Mouse (Mus musculus) heart, embryonic 14.5 days (tissue): ENCODE measurements around the gene Plekha6. TPM values are rescaled to one million over a fixed set of nuclear protein-coding genes. Genes with fewer than 3 reads are reported as not detected.

Experiments used
- ATAC-seq: fragments of 200-750 bp; cut with Nextera tagmentation; 2 replicates; pipeline ENCODE4 v1.8.0; 2017; ENCODE audit warnings: low read depth, moderate TSS enrichment; ENCODE audit not compliant: insufficient number of reproducible peaks, insufficient read depth, low FRiP score
- H3K27ac ChIP-seq, 2 experiments: fragments of 200-500 bp in 1 of 2; fragments of 300-500 bp in 1 of 2; sonication (generic) in 1 of 2; replicated peaks in 1 of 2; 2 replicates each; pipeline ENCODE4 v1.5.1; 2012 to 2014; ENCODE audit warnings: low read depth in 2 of 2, low read length in 2 of 2, control low read depth in 1 of 2, mild to moderate bottlenecking in 1 of 2, mixed read lengths in 1 of 2; ENCODE audit not compliant: control insufficient read depth in 1 of 2, insufficient read depth in 1 of 2
- H3K27me3 ChIP-seq: fragments of 300-500 bp; sonication (generic); 2 replicates; pipeline ENCODE4 v1.6.1; 2014; ENCODE audit warnings: mild to moderate bottlenecking, low read length, control low read depth; ENCODE audit not compliant: control insufficient read depth, insufficient read depth
- H3K36me3 ChIP-seq: fragments of 300-500 bp; sonication (generic); 2 replicates; pipeline ENCODE4 v1.6.1; 2014; ENCODE audit warnings: mild to moderate bottlenecking, control low read depth, low read length, mixed read lengths; ENCODE audit not compliant: control insufficient read depth, insufficient read depth
- H3K4me1 ChIP-seq, 2 experiments: fragments of 200-500 bp in 1 of 2; fragments of 300-500 bp in 1 of 2; sonication (generic) in 1 of 2; 2 replicates each; pipeline ENCODE4 v1.6.1; 2012 to 2014; ENCODE audit warnings: low read length in 2 of 2, control low read depth in 1 of 2, mixed read lengths in 1 of 2; ENCODE audit not compliant: control insufficient read depth in 2 of 2, insufficient read depth in 2 of 2
- H3K4me2 ChIP-seq: fragments of 300-500 bp; sonication (generic); 2 replicates; pipeline ENCODE4 v1.6.1; 2014; ENCODE audit warnings: mild to moderate bottlenecking, low read length
- H3K4me3 ChIP-seq, 2 experiments: fragments of 200-500 bp in 1 of 2; fragments of 300-500 bp in 1 of 2; sonication (generic) in 1 of 2; 2 replicates each; pipeline ENCODE4 v1.5.1; 2012 to 2014; ENCODE audit warnings: low read length in 2 of 2, mild to moderate bottlenecking in 2 of 2, control low read depth in 1 of 2, low read depth in 1 of 2, moderate library complexity in 1 of 2; ENCODE audit not compliant: control insufficient read depth in 1 of 2, insufficient read depth in 1 of 2
- H3K9ac ChIP-seq: fragments of 300-500 bp; sonication (generic); 2 replicates; pipeline ENCODE4 v1.6.1; 2014; ENCODE audit warnings: mild to moderate bottlenecking, low read length
- H3K9me3 ChIP-seq: fragments of 300-500 bp; sonication (generic); 2 replicates; pipeline ENCODE4 v1.6.1; 2016; ENCODE audit warnings: low read length, control low read depth; ENCODE audit not compliant: control insufficient read depth
- WGBS: fragments of 180-500 bp; shearing (Covaris S2); extraction: QIAGEN DNeasy Blood & Tissue Kit; methylation state at CpG from one replicate; pipeline ENCODE4 v1.1.7; 2014; 5-methylcytosine and 5-hydroxymethylcytosine counted together
- polyA plus RNA-seq: library from polyadenylated mRNA; unstranded; fragments of >200 nt; fragmentation: Nextera tagmentation; extraction: Ambion mirVana; gene quantifications from 2 replicates; pipeline ENCODE4 v1.2.1, GENCODE M21; 2014

Plekha6 gene
- polyA plus RNA-seq, 1 experiment from 2014 or later = 12.4 TPM

GRCm38 (mm10) chr1:133311946-133312345 lies 147.9 kb downstream of the Plekha6 start:
- 10% methylated on average over 10 of the region's 10 CpGs for WGBS
- Histone ChIP-seq H3K27me3 (no peaks in the 10 kb centered on the region), H3K9ac (no peak overlapping the region), H3K36me3 (no peaks in the 10 kb centered on the region), H3K4me2 (0 out of 2 replicates have a peak overlapping the region, but pooled peaks have one; percentile 28), H3K4me1 (peaks cover 5 to 11% of the 10 kb centered on the region in 2 experiments), H3K27ac (no peak overlapping the region), H3K4me3 (no peak overlapping the region), H3K9me3 (no peaks in the 10 kb centered on the region)
- no peak for ATAC-seq

GRCm38 (mm10) chr1:133314364-133314763 lies 150.4 kb downstream of the Plekha6 start:
- Histone ChIP-seq H3K4me1 (peaks cover 5 to 7% of the 10 kb centered on the region in 2 experiments), H3K36me3 (no peaks in the 10 kb centered on the region), H3K4me2 (no peak overlapping the region), H3K9ac (no peak overlapping the region), H3K27ac (no peak overlapping the region), H3K27me3 (no peaks in the 10 kb centered on the region), H3K9me3 (no peaks in the 10 kb centered on the region), H3K4me3 (no peak overlapping the region)
- ATAC-seq = no peak
- whole genome bisulfite sequencing = 18% methylated on average over 8 of the region's 8 CpGs

DNA sequence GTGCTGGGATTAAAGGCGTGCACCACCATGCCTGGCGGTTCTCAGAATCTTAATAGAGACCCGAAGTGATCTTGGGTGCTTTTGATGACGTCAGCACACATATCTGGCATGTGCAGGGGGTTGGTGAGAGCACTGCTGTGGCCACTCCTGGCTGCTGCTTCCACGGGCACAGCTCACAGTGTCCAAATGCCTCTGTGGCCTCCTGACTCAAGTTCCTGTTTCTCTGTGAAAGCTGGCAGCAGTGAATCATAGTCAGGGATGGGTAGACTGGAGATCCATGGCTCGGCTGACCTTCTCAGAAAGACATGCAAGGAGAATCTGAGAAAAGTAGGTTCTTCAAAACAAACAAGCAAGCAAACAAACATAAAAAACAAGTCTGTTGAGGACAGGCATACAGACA lies 151.8 kb downstream of the Plekha6 start:
- H3K4me1 ChIP-seq = peaks cover 5 to 7% of the 10 kb centered on the region in 2 experiments
- H3K9ac ChIP-seq = no peak overlapping the region
- ATAC-seq = no peak
- 65% methylated on average over 6 of the region's 6 CpGs for WGBS
- H3K4me2 ChIP-seq = no peak overlapping the region
- no peak overlapping the region for H3K4me3 ChIP-seq
- no peaks in the 10 kb centered on the region for H3K27me3 ChIP-seq
- no peaks in the 10 kb centered on the region for H3K36me3 ChIP-seq
- H3K9me3 ChIP-seq = no peaks in the 10 kb centered on the region
- no peak overlapping the region for H3K27ac ChIP-seq

DNA sequence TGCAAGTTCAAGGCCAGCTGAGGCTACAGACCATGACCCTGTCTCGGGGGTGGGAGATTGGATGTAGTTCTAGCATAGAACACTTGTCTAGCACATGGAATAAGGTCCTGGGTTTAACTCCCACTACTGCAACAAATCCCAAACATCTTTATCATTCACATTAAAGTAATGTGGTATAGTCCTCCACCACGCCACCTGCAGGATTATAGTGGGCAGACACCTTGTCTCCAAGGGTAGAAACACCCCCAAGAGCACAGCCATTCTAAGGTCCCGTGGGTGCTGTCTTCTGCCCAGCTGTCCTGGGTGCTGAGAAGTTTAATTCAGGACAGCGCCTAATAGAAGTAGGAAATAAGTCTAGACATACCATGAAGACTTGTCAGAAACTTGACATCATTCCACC lies 152.6 kb downstream of the Plekha6 start:
- Histone ChIP-seq H3K27ac (no peak overlapping the region), H3K27me3 (no peaks in the 10 kb centered on the region), H3K4me2 (no peak overlapping the region), H3K9me3 (no peaks in the 10 kb centered on the region), H3K9ac (no peak overlapping the region), H3K36me3 (no peaks in the 10 kb centered on the region), H3K4me3 (no peak overlapping the region), H3K4me1 (peaks cover 5 to 6% of the 10 kb centered on the region in 2 experiments)
- 71% methylated on average over 4 of the region's 4 CpGs for WGBS
- ATAC-seq = no peak

DNA sequence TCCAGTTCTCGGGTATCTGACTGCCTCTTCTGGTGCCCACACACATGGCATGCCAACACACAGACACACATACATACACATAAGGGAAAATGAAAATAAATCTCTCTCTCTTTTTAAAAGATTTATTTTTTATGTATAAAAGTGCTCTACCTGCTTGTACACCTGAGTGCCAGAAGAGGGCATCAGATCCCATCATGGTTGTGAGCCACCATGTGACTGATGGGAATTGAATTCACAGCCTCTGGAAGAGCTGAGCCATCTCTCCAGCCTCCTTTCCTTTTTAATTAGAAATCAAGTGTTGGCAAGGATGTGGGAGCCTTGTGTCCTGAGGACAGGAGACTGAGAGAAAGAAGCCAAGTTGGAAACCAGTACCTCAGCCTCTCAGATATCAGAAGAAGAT lies 153.1 kb downstream of the Plekha6 start:
- Histone ChIP-seq H3K27ac (no peak overlapping the region), H3K4me2 (no peak overlapping the region), H3K4me1 (peaks cover under 1 to 2% of the 10 kb centered on the region in 2 experiments), H3K27me3 (no peaks in the 10 kb centered on the region), H3K4me3 (no peak overlapping the region), H3K9ac (no peak overlapping the region), H3K9me3 (no peaks in the 10 kb centered on the region), H3K36me3 (no peaks in the 10 kb centered on the region)
- no peak for ATAC-seq
- WGBS = 76% methylated on average over 1 of the region's 1 CpGs

DNA sequence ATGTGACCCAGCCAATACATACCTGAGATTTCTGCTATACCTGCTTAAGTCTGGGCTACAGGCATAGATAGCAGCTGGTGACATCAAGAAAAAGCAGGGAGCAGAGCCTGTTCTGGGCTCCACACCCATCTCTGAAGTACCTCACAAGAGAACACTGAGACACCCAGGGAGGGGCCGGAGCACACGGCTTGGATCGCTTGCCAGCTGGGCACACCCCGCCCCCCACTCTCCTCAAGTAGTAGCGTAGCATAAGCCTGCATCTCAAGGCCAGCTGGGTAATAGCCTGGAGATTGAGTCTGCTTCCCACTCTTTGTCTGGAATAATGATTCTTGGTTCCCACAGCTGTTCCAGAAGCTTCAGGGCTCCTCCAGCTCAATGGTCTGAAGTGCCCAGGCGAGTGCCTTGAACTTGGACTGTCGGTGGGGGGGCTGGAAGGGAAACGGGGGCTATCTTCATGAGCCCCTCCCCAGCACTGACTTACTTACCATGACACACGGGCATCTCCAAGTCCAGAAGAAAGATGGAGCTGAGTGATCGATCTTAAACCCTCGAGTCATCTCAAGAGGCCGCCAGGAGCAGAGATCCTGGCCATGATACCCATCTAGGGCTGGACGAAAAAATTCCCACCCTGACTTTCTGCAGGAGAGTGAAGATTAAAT lies 157.4 kb downstream of the Plekha6 start, which contains the start of gene Kiss1:
Gene Kiss1, plus strand, starts transcription at position 609 of the 659 bp plus-strand sequence.
- no peaks in the 10 kb centered on the region for H3K36me3 ChIP-seq
- H3K4me3 ChIP-seq = no peak within 1 kb of the TSS
- no peak within 1 kb of the TSS for H3K4me2 ChIP-seq
- H3K9me3 ChIP-seq = no peaks in the 10 kb centered on the region
- ATAC-seq = no peak
- H3K9ac ChIP-seq = no peak within 1 kb of the TSS
- 77% methylated on average over 13 of the region's 13 CpGs for WGBS
- H3K4me1 ChIP-seq = no peaks in the 10 kb centered on the region
- H3K27me3 ChIP-seq = no peaks in the 10 kb centered on the region
- no peak within 1 kb of the TSS for H3K27ac ChIP-seq

DNA sequence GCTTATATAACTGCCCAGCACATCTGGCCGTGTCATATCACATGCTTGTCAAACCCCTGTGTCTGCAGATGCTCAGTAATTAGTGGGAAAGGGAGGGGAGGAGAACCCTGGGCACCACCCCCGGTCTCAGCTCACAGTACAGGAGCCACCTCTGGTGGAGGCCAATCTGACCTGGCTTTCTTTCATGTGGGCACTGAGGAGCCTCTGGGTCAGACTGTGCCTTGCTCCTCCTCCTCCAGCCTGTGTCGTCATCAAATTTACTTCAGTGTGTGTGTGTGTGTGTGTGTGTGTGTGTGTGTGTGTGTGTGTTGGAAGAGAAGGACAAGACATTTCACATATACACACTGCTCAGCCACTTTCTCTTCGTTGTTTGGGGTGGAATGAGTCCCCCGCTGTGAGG lies 159.3 kb downstream of the Plekha6 start:
- H3K4me1 ChIP-seq = no peaks in the 10 kb centered on the region
- H3K9me3 ChIP-seq = no peaks in the 10 kb centered on the region
- H3K27me3 ChIP-seq = peaks cover 6% of the 10 kb centered on the region
- ATAC-seq = no peak
- no peaks in the 10 kb centered on the region for H3K36me3 ChIP-seq
- H3K27ac ChIP-seq = no peak overlapping the region
- WGBS = 43% methylated on average over 5 of the region's 5 CpGs
- no peak overlapping the region for H3K9ac ChIP-seq
- H3K4me3 ChIP-seq = no peak overlapping the region
- no peak overlapping the region for H3K4me2 ChIP-seq

- no peak overlapping the region for H3K27ac ChIP-seq
- H3K9ac ChIP-seq = no peak overlapping the region
- WGBS = 77% methylated on average over 8 of the region's 8 CpGs
- H3K27me3 ChIP-seq = peaks cover 27% of the 10 kb centered on the region
- H3K4me2 ChIP-seq = no peak overlapping the region
- no peaks in the 10 kb centered on the region for H3K9me3 ChIP-seq
- no peak overlapping the region for H3K4me3 ChIP-seq
- no peak for ATAC-seq
- H3K4me1 ChIP-seq = peaks cover 4 to 6% of the 10 kb centered on the region in 2 experiments; a peak in 1 of 4 replicates
- no peaks in the 10 kb centered on the region for H3K36me3 ChIP-seq
Measured at GRCm38 (mm10) chr1:133325951-133326350, 161.9 kb downstream of the Plekha6 start.
